Mouse (Mus musculus): ENCODE data around the gene Nek7.

DNA sequence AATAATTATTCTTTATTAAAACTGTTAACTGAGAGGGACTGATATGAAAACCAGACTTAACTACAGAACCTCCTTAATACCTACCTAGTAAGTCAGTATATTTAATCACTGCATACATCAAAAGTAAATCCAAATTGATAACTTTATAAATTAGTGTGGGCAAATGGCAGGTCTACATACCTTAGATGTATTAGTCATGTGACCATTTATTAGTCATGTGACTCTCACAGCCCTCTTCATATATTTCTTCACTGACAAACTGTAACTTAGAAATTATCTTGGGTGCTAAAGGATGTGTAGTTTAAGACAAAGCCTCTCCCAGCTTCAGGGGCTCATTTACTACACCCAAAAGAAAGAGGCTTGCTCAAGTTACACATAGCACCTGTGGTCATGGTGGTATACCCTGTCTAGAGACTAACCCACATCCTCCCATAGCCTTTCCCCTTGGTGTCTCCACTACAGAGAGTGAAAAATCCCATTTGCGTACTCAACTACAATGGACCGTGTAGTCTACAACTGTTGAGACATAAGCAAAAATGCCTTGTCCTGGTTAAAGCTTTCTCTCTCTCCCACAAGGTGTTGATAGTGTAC is 35.4 kb downstream of the Nek7 start:
- no peak for TF ChIP-seq CTCF (IDR thresholded peaks at IDR 0.05; ENCODE audit: low read depth)
- TF ChIP-seq EP300 (IDR thresholded peaks at IDR 0.05; ENCODE audit: low read depth), result no peak

Data from liver, postnatal 0 days (tissue).